Mouse (Mus musculus) brain, embryonic 14.5 days (tissue): ENCODE results near the gene Gramd1a.

Experiments used
- CTCF ChIP-seq: fragments of 200-500 bp; IDR thresholded peaks from 2 replicates; pipeline ENCODE4 v1.5.1; 2012; ENCODE audit warnings: inconsistent platforms, mild to moderate bottlenecking, moderate library complexity, borderline replicate concordance; ENCODE audit not compliant: insufficient read depth, insufficient read length; ENCODE audit errors: extremely low read depth
- POLR2A ChIP-seq: fragments of 200-500 bp; IDR thresholded peaks from 2 replicates; pipeline ENCODE4 v1.6.1; 2012; ENCODE audit warnings: mild to moderate bottlenecking, inconsistent platforms, borderline replicate concordance; ENCODE audit not compliant: poor library complexity, insufficient read depth, insufficient read length, severe bottlenecking; ENCODE audit errors: extremely low read depth

- TF ChIP-seq POLR2A = no peak
- peak; percentile 23; the same call in 1 of the 2 replicates for TF ChIP-seq CTCF
Observed at GRCm38 (mm10) chr7:31099612-31099982, 56.1 kb downstream of the Gramd1a start.
